Mouse (Mus musculus): ENCODE measurements around the gene Ptpn22. TPM values are rescaled to one million over a fixed set of nuclear protein-coding genes. Genes with fewer than 3 reads are reported as not detected.
"Not testable (repeated sequence)": the region's sequence is repeated elsewhere in the genome, so short reads cannot be mapped to it uniquely, and the experiment has no call there.

Gene Ptpn22
- polyA plus RNA-seq (2014; fragmentation: Nextera tagmentation; extraction: Ambion mirVana): 0.67 and 1.3 TPM in 2 replicates

GRCm38 (mm10) chr3:103858881-103859801 lies at the start of gene Ptpn22:
Gene Ptpn22 (plus strand): TSS chr3:103859795.
- Histone ChIP-seq H3K4me3 (ENCODE audit: low read depth, low read length) (no peak within 1 kb of the TSS), H3K4me1 (ENCODE audit: control insufficient read depth, insufficient read depth, low read length) (no peaks in the 10 kb centered on the region), H3K27me3 (ENCODE audit: control insufficient read depth, insufficient read depth, low read length) (no peaks in the 10 kb centered on the region), H3K36me3 (ENCODE audit: control insufficient read depth, insufficient read depth, low read length) (no peaks in the 10 kb centered on the region), H3K4me2 (replicated peaks; ENCODE audit: low read depth, low read length) (no peak within 1 kb of the TSS), H3K9me3 (ENCODE audit: control insufficient read depth, low read depth, low read length) (no peaks in the 10 kb centered on the region), H3K9ac (replicated peaks; ENCODE audit: low read depth, low read length) (no peak within 1 kb of the TSS), H3K27ac (ENCODE audit: low read length) (no peak within 1 kb of the TSS)
- no peak for ATAC-seq (ENCODE audit: insufficient number of reproducible peaks, insufficient read depth, low FRiP score, low read depth)
- 67% methylated on average over 12 of the region's 12 CpGs for WGBS

- peak overlapping the region; percentile 62 for H3K9ac ChIP-seq (replicated peaks; ENCODE audit: low read depth, low read length)
- 3% methylated on average over 14 of the region's 14 CpGs for WGBS
- H3K27ac ChIP-seq (ENCODE audit: low read length): peak overlapping the region; percentile 88
- H3K4me1 ChIP-seq (ENCODE audit: control insufficient read depth, insufficient read depth, low read length): peaks cover 3% of the 10 kb centered on the region; the same call in 1 of the 2 replicates
- H3K4me2 ChIP-seq (replicated peaks; ENCODE audit: low read depth, low read length): peak overlapping the region; percentile 63
- H3K9me3 ChIP-seq (ENCODE audit: control insufficient read depth, low read depth, low read length): no peaks in the 10 kb centered on the region
- peak; percentile 23; the same call in 1 of the 2 replicates for ATAC-seq (ENCODE audit: insufficient number of reproducible peaks, insufficient read depth, low FRiP score, low read depth)
- H3K27me3 ChIP-seq (ENCODE audit: control insufficient read depth, insufficient read depth, low read length): no peaks in the 10 kb centered on the region
- peaks cover 6% of the 10 kb centered on the region; the same call in 1 of the 2 replicates for H3K36me3 ChIP-seq (ENCODE audit: control insufficient read depth, insufficient read depth, low read length)
- peak overlapping the region; percentile 81 for H3K4me3 ChIP-seq (ENCODE audit: low read depth, low read length)
Observed at GRCm38 (mm10) chr3:103809799-103810150, 49.8 kb upstream of the Ptpn22 start.

GRCm38 (mm10) chr3:103810967-103811366 lies 48.6 kb upstream of the Ptpn22 start:
- H3K4me2 ChIP-seq (replicated peaks; ENCODE audit: low read depth, low read length): no peak overlapping the region
- peaks cover 3% of the 10 kb centered on the region; the same call in 1 of the 2 replicates for H3K4me1 ChIP-seq (ENCODE audit: control insufficient read depth, insufficient read depth, low read length)
- H3K9ac ChIP-seq (replicated peaks; ENCODE audit: low read depth, low read length): no peak overlapping the region
- H3K27me3 ChIP-seq (ENCODE audit: control insufficient read depth, insufficient read depth, low read length): no peaks in the 10 kb centered on the region
- WGBS: 82% methylated on average over 6 of the region's 6 CpGs
- H3K4me3 ChIP-seq (ENCODE audit: low read depth, low read length): no peak overlapping the region
- H3K9me3 ChIP-seq (ENCODE audit: control insufficient read depth, low read depth, low read length): no peaks in the 10 kb centered on the region
- ATAC-seq (ENCODE audit: insufficient number of reproducible peaks, insufficient read depth, low FRiP score, low read depth): no peak
- H3K36me3 ChIP-seq (ENCODE audit: control insufficient read depth, insufficient read depth, low read length): peaks cover 12% of the 10 kb centered on the region
- H3K27ac ChIP-seq (ENCODE audit: low read length): no peak overlapping the region

GRCm38 (mm10) chr3:103827548-103827947 lies 32.0 kb upstream of the Ptpn22 start:
- no peak for ATAC-seq (ENCODE audit: insufficient number of reproducible peaks, insufficient read depth, low FRiP score, low read depth)
- Histone ChIP-seq H3K27ac (ENCODE audit: low read length) (no peak overlapping the region), H3K9ac (replicated peaks; ENCODE audit: low read depth, low read length) (no peak overlapping the region)

GRCm38 (mm10) chr3:103829036-103829435 lies 30.6 kb upstream of the Ptpn22 start:
- ATAC-seq (ENCODE audit: insufficient number of reproducible peaks, insufficient read depth, low FRiP score, low read depth): no peak
- Histone ChIP-seq H3K4me2 (replicated peaks; ENCODE audit: low read depth, low read length) (no peak overlapping the region), H3K4me3 (ENCODE audit: low read depth, low read length) (no peak overlapping the region), H3K27me3 (ENCODE audit: control insufficient read depth, insufficient read depth, low read length) (no peaks in the 10 kb centered on the region), H3K27ac (ENCODE audit: low read length) (no peak overlapping the region), H3K4me1 (ENCODE audit: control insufficient read depth, insufficient read depth, low read length) (no peaks in the 10 kb centered on the region), H3K36me3 (ENCODE audit: control insufficient read depth, insufficient read depth, low read length) (no peaks in the 10 kb centered on the region), H3K9me3 (ENCODE audit: control insufficient read depth, low read depth, low read length) (no peaks in the 10 kb centered on the region), H3K9ac (replicated peaks; ENCODE audit: low read depth, low read length) (no peak overlapping the region)
- 81% methylated on average over 3 of the region's 3 CpGs for WGBS

More at GRCm38 (mm10) chr3:103827548-103827947, 32.0 kb upstream of the Ptpn22 start:
- Histone ChIP-seq H3K36me3 (ENCODE audit: control insufficient read depth, insufficient read depth, low read length) (no peaks in the 10 kb centered on the region; the same call in 1 of the 2 replicates), H3K4me2 (replicated peaks; ENCODE audit: low read depth, low read length) (no peak overlapping the region), H3K9me3 (ENCODE audit: control insufficient read depth, low read depth, low read length) (no peaks in the 10 kb centered on the region), H3K4me1 (ENCODE audit: control insufficient read depth, insufficient read depth, low read length) (no peaks in the 10 kb centered on the region), H3K27me3 (ENCODE audit: control insufficient read depth, insufficient read depth, low read length) (no peaks in the 10 kb centered on the region), H3K4me3 (ENCODE audit: low read depth, low read length) (no peak overlapping the region)

- H3K9ac ChIP-seq (replicated peaks; ENCODE audit: low read depth, low read length); H3K36me3 ChIP-seq (ENCODE audit: control insufficient read depth, insufficient read depth, low read length); H3K27me3 ChIP-seq (ENCODE audit: control insufficient read depth, insufficient read depth, low read length); ATAC-seq (ENCODE audit: insufficient number of reproducible peaks, insufficient read depth, low FRiP score, low read depth); H3K4me1 ChIP-seq (ENCODE audit: control insufficient read depth, insufficient read depth, low read length); H3K9me3 ChIP-seq (ENCODE audit: control insufficient read depth, low read depth, low read length); H3K4me2 ChIP-seq (replicated peaks; ENCODE audit: low read depth, low read length); H3K4me3 ChIP-seq (ENCODE audit: low read depth, low read length); H3K27ac ChIP-seq (ENCODE audit: low read length): not testable (repeated sequence)
- WGBS: 45% methylated on average over 1 of the region's 1 CpGs
Observed at GRCm38 (mm10) chr3:103830681-103831080, 28.9 kb upstream of the Ptpn22 start.

- H3K27ac ChIP-seq (ENCODE audit: low read length): no peak overlapping the region
- H3K36me3 ChIP-seq (ENCODE audit: control insufficient read depth, insufficient read depth, low read length): no peaks in the 10 kb centered on the region
Observed at GRCm38 (mm10) chr3:103831146-103831545, 28.4 kb upstream of the Ptpn22 start.

GRCm38 (mm10) chr3:103832426-103832825 lies 27.2 kb upstream of the Ptpn22 start, which contains the start of gene Bcl2l15:
Gene Bcl2l15 (plus strand): TSS chr3:103832601.
- no peak within 1 kb of the TSS for H3K9ac ChIP-seq (replicated peaks; ENCODE audit: low read depth, low read length)
- H3K4me2 ChIP-seq (replicated peaks; ENCODE audit: low read depth, low read length): no peak within 1 kb of the TSS
- no peaks in the 10 kb centered on the region for H3K9me3 ChIP-seq (ENCODE audit: control insufficient read depth, low read depth, low read length)
- no peaks in the 10 kb centered on the region for H3K36me3 ChIP-seq (ENCODE audit: control insufficient read depth, insufficient read depth, low read length)
- no peaks in the 10 kb centered on the region for H3K4me1 ChIP-seq (ENCODE audit: control insufficient read depth, insufficient read depth, low read length)
- no peaks in the 10 kb centered on the region for H3K27me3 ChIP-seq (ENCODE audit: control insufficient read depth, insufficient read depth, low read length)
- no peak within 1 kb of the TSS for H3K27ac ChIP-seq (ENCODE audit: low read length)
- no peak for ATAC-seq (ENCODE audit: insufficient number of reproducible peaks, insufficient read depth, low FRiP score, low read depth)
- no peak within 1 kb of the TSS for H3K4me3 ChIP-seq (ENCODE audit: low read depth, low read length)

More at GRCm38 (mm10) chr3:103831146-103831545, 28.4 kb upstream of the Ptpn22 start:
- H3K4me1 ChIP-seq (ENCODE audit: control insufficient read depth, insufficient read depth, low read length): no peaks in the 10 kb centered on the region
- H3K9me3 ChIP-seq (ENCODE audit: control insufficient read depth, low read depth, low read length): no peaks in the 10 kb centered on the region
- ATAC-seq (ENCODE audit: insufficient number of reproducible peaks, insufficient read depth, low FRiP score, low read depth): no peak
- no peak overlapping the region for H3K4me2 ChIP-seq (replicated peaks; ENCODE audit: low read depth, low read length)
- no peaks in the 10 kb centered on the region for H3K27me3 ChIP-seq (ENCODE audit: control insufficient read depth, insufficient read depth, low read length)
- 75% methylated on average over 7 of the region's 7 CpGs for WGBS
- H3K4me3 ChIP-seq (ENCODE audit: low read depth, low read length): no peak overlapping the region
- no peak overlapping the region for H3K9ac ChIP-seq (replicated peaks; ENCODE audit: low read depth, low read length)
